Mouse (Mus musculus) small intestine, adult 2 months (tissue): ENCODE measurements around the gene Lrif1. TPM values are rescaled to one million over a fixed set of nuclear protein-coding genes. Genes with fewer than 3 reads are reported as not detected.

ENCODE experiments used
- H3K27ac ChIP-seq: fragments of 200-500 bp; 2 replicates; pipeline ENCODE4 v1.5.1; 2012; ENCODE audit warnings: low read depth, low read length, control low read depth, inconsistent platforms; ENCODE audit not compliant: insufficient read depth
- H3K27me3 ChIP-seq: fragments of 200-500 bp; 2 replicates; pipeline ENCODE4 v1.6.1; 2012; ENCODE audit warnings: mild to moderate bottlenecking, moderate library complexity, low read length, inconsistent platforms; ENCODE audit not compliant: control insufficient read depth, insufficient read depth
- H3K36me3 ChIP-seq: fragments of 200-500 bp; 2 replicates; pipeline ENCODE4 v1.6.1; 2012; ENCODE audit warnings: mild to moderate bottlenecking, low read length, control low read depth, inconsistent platforms; ENCODE audit not compliant: control insufficient read depth, insufficient read depth
- H3K4me1 ChIP-seq: fragments of 200-500 bp; 2 replicates; pipeline ENCODE4 v1.6.1; 2012; ENCODE audit warnings: low read length, inconsistent platforms, mixed read lengths; ENCODE audit not compliant: control insufficient read depth, insufficient read depth, insufficient read length
- H3K4me3 ChIP-seq: fragments of 200-500 bp; 2 replicates; pipeline ENCODE4 v1.5.1; 2012; ENCODE audit warnings: low read depth, mild to moderate bottlenecking, control low read depth, inconsistent platforms, low read length, moderate library complexity
- CTCF ChIP-seq: fragments of 200-500 bp; IDR thresholded peaks from 2 replicates; pipeline ENCODE4 v1.5.1; 2012; ENCODE audit warnings: low read depth, mild to moderate bottlenecking, control low read depth, inconsistent platforms, low read length, moderate library complexity, mixed read lengths; ENCODE audit not compliant: insufficient replicate concordance, insufficient read length; ENCODE audit errors: extremely low read depth
- POLR2A ChIP-seq: fragments of 200-500 bp; IDR thresholded peaks from 2 replicates; pipeline ENCODE4 v1.6.1; 2012; ENCODE audit warnings: low read depth, mild to moderate bottlenecking, control low read depth, inconsistent platforms, low read length, moderate library complexity
- WGBS: fragments of 180-500 bp; shearing (Covaris S2); methylation state at CpG from one replicate; pipeline ENCODE4 v1.1.7; 2018; 5-methylcytosine and 5-hydroxymethylcytosine counted together
- polyA plus RNA-seq: library from polyadenylated mRNA; depleted of rRNA; stranded (reverse); fragments of >200 nt; gene quantifications from 2 replicates; pipeline ENCODE4 v1.2.3, GENCODE M21; 2012; rRNA removed

Gene Lrif1
- polyA plus RNA-seq, 1 experiment: 0.42 TPM

- H3K27me3 ChIP-seq: no peaks in the 10 kb centered on the region
- H3K36me3 ChIP-seq: no peaks in the 10 kb centered on the region
- H3K4me3 ChIP-seq: no peak overlapping the region
- no peak for TF ChIP-seq CTCF
- no peak for TF ChIP-seq POLR2A
- H3K4me1 ChIP-seq: no peaks in the 10 kb centered on the region
- 63% methylated on average over 3 of the region's 3 CpGs for WGBS
- H3K27ac ChIP-seq: peak overlapping the region; percentile 22; the same call in 1 of the 2 replicates
Observed at GRCm38 (mm10) chr3:106785130-106785529, 100.3 kb downstream of the Lrif1 start.

Other genes with a start within 250 kb of the Lrif1 start
- 9.1 and 16.7 TPM in 2 replicates for gene Dennd2d, start 202.6 kb upstream of the Lrif1 start, polyA plus RNA-seq
- gene Dram2, start 137.2 kb upstream of the Lrif1 start, polyA plus RNA-seq: 12.9 and 21.5 TPM in 2 replicates
- 3.9 and 13.2 TPM in 2 replicates for gene Cept1, start 137.2 kb upstream of the Lrif1 start, polyA plus RNA-seq
- 2.7 and 3.2 TPM in 2 replicates for gene Cd53, start 105.2 kb downstream of the Lrif1 start, polyA plus RNA-seq
- not detected in 2 replicates for gene Olfr266, start 141.3 kb downstream of the Lrif1 start, polyA plus RNA-seq